Mouse (Mus musculus) liver, postnatal 0 days (tissue): Measurements from ENCODE around the gene Gsap. TPM values are rescaled to one million over a fixed set of nuclear protein-coding genes. Genes with fewer than 3 reads are reported as not detected.
"Not testable (repeated sequence)": the region's sequence is repeated elsewhere in the genome, so short reads cannot be mapped to it uniquely, and the experiment has no call there.

Experiments used
- ATAC-seq: fragments of 200-750 bp; cut with Nextera tagmentation; 2 replicates; pipeline ENCODE4 v1.8.0; 2017; ENCODE audit warnings: mild to moderate bottlenecking, moderate library complexity
- DNase-seq: peaks from one replicate; pipeline ENCODE4 v3.0.0-alpha.2; 2016
- H3K27ac ChIP-seq: fragments of 300-500 bp; sonication (generic); 2 replicates; pipeline ENCODE4 v1.5.1; 2014; ENCODE audit warnings: antibody characterized with exemption, moderate library complexity, mild to moderate bottlenecking, low read depth
- H3K27me3 ChIP-seq: fragments of 300-500 bp; sonication (generic); 2 replicates; pipeline ENCODE4 v1.6.1; 2014; ENCODE audit warnings: low read length, control low read depth, mixed read lengths; ENCODE audit not compliant: insufficient read depth
- H3K36me3 ChIP-seq: fragments of 300-500 bp; sonication (generic); replicated peaks from 2 replicates; pipeline ENCODE4 v1.6.1; 2014; ENCODE audit warnings: mild to moderate bottlenecking, control low read depth, low read length, moderate library complexity, mixed read lengths; ENCODE audit not compliant: insufficient read depth
- H3K4me1 ChIP-seq: fragments of 300-500 bp; sonication (generic); 2 replicates; pipeline ENCODE4 v1.6.1; 2014; ENCODE audit warnings: antibody characterized with exemption, mild to moderate bottlenecking, control low read depth; ENCODE audit not compliant: insufficient read depth
- H3K4me2 ChIP-seq: fragments of 300-500 bp; sonication (generic); 2 replicates; pipeline ENCODE4 v1.6.1; 2014; ENCODE audit warnings: low read depth, mild to moderate bottlenecking, low read length, moderate library complexity, mixed read lengths
- H3K4me3 ChIP-seq: fragments of 300-500 bp; sonication (generic); 2 replicates; pipeline ENCODE4 v1.5.1; 2014; ENCODE audit warnings: low read depth, low read length
- H3K9ac ChIP-seq: fragments of 300-500 bp; sonication (generic); replicated peaks from 2 replicates; pipeline ENCODE4 v1.6.1; 2014; ENCODE audit warnings: mild to moderate bottlenecking, moderate library complexity
- H3K9me3 ChIP-seq: fragments of 300-500 bp; sonication (generic); 2 replicates; pipeline ENCODE4 v1.6.1; 2016; ENCODE audit warnings: mild to moderate bottlenecking, control low read depth, low read length, mixed read lengths
- CTCF ChIP-seq: sonication (generic); IDR thresholded peaks from 2 replicates; pipeline ENCODE4 v1.5.1; 2016; ENCODE audit warnings: antibody characterized with exemption, low read depth
- EP300 ChIP-seq: IDR thresholded peaks from 2 replicates; pipeline ENCODE4 v1.6.1; 2016; ENCODE audit warnings: antibody characterized with exemption, low read depth, mild to moderate bottlenecking
- WGBS: fragments of 180-500 bp; shearing (Covaris S2); extraction: QIAGEN DNeasy Blood & Tissue Kit; methylation state at CpG from one replicate; pipeline ENCODE4 v1.1.7; 2014; ENCODE audit not compliant: insufficient replicate concordance; 5-methylcytosine and 5-hydroxymethylcytosine counted together
- polyA plus RNA-seq: library from polyadenylated mRNA; unstranded; fragments of >200 nt; fragmentation: Nextera tagmentation; extraction: Ambion mirVana; gene quantifications from 2 replicates; pipeline ENCODE4 v1.2.1, GENCODE M21; 2015

Gsap gene
- polyA plus RNA-seq, 1 experiment from 2014 or later = 2.9 TPM

- peak; percentile 53 for DNase-seq
Observed at GRCm38 (mm10) chr5:21267090-21267489, 81.0 kb downstream of the Gsap start.

DNA sequence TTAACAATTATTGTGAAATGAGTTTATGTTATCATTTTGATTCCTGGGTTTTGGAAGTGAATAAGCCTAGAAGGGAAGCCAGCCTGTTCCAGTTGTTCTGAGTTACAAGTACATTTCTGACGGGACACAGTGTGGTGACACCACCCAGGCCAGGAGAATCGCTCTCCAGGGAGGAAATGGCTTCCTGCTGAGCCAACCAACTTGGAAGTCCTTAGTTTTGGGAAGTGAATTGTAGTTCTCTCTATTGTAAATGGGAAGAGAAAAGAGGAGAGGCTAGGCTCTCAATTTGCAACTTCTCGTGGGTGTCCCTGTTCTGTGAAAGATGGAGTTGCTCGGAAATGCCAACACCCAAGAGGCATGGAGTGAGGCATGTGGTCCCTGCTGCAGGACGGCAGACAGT, 83.4 kb downstream of the Gsap start:
- Histone ChIP-seq H3K27me3 (no peaks in the 10 kb centered on the region), H3K4me3 (no peak overlapping the region), H3K4me1 (no peaks in the 10 kb centered on the region), H3K27ac (no peak overlapping the region), H3K36me3 (no peaks in the 10 kb centered on the region), H3K9ac (no peak overlapping the region), H3K9me3 (no peaks in the 10 kb centered on the region), H3K4me2 (no peak overlapping the region)
- no peak for DNase-seq
- WGBS = 64% methylated on average over 5 of the region's 5 CpGs
- no peak for ATAC-seq
- TF ChIP-seq EP300 = no peak
- no peak for TF ChIP-seq CTCF

More at GRCm38 (mm10) chr5:21267090-21267489, 81.0 kb downstream of the Gsap start:
- Histone ChIP-seq H3K9ac (no peak overlapping the region), H3K4me2 (no peak overlapping the region), H3K9me3 (no peaks in the 10 kb centered on the region), H3K4me1 (no peaks in the 10 kb centered on the region), H3K36me3 (no peaks in the 10 kb centered on the region), H3K27ac (peak overlapping the region; percentile 20; the same call in 1 of the 2 replicates), H3K27me3 (no peaks in the 10 kb centered on the region), H3K4me3 (no peak overlapping the region)
- WGBS = 62% methylated on average over 2 of the region's 2 CpGs
- TF ChIP-seq EP300 (no peak), CTCF (no peak)
- ATAC-seq = peak; percentile 96

DNA sequence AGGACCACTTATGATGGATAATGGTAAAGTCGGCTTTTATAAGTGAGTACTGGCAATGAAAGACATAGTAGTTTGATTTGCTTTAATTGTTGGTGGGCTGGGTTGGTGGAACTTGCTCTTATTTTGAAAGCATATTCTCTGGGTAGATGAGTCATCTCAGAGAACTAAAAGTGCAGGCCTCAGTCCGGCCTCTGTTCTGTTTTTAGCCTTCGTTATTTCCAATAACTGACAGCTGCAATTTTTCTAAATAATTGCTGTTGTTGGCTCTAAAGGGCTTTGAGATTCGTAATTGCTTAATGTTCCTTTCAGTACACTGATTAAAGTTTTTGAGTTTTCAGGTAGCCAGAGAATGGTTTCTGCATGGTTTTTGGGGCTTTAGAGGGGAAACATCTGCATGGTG, 84.7 kb downstream of the Gsap start:
- ATAC-seq (no peak), DNase-seq (no peak)
- no peaks in the 10 kb centered on the region for H3K4me1 ChIP-seq
- H3K4me3 ChIP-seq = no peak overlapping the region
- H3K9ac ChIP-seq = no peak overlapping the region
- H3K4me2 ChIP-seq = no peak overlapping the region
- no peaks in the 10 kb centered on the region for H3K36me3 ChIP-seq
- no peak for TF ChIP-seq CTCF
- TF ChIP-seq EP300 = no peak
- H3K27ac ChIP-seq = no peak overlapping the region
- H3K9me3 ChIP-seq = no peaks in the 10 kb centered on the region
- H3K27me3 ChIP-seq = no peaks in the 10 kb centered on the region
- 62% methylated on average over 4 of the region's 4 CpGs for WGBS

DNA sequence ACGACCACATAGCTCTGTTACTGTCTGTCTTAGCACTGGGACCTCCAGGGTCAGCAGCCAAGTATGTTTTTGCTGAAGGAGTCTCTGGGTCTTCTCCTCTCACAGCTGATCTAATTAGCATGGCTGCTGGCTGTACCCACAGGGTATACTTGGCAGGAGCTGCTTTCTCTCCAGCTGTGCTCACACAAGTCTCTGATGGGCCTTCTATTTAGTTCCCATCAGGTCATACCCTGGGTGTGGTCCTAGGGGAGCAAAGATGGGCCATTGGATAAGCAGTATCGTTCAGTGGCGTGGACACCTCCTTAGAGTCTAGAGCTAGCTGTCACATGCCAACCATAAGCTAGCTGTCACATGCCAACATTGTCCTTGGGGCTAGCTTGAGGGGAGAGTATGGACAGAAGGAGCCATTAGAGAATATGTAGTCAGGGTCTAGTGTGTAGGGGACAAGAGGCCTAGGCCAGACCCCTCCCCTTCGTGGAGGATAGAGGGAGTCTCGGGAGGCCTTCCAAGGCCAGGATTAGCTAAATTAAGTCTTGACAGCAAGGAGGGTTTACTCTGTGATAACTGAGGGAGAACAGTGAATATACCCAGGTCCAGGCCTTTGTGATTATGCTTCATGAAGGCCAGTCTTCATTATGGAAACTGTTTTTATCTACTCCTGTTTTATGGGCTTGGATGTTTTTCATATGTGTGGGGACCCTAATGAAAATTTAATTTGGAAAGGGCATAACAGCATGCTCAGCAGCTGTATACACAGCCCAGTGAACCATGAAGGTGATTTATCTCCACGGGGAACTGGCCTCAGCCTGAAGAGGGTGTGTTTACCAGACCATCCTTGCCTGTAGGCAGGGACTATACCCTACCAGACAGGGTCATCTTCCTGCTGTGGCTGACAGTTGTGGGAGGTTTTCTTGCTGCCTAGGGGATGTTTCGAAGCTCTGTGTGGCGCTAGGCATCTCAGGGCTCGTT, 85.6 kb downstream of the Gsap start:
- ATAC-seq (no peak), DNase-seq (no peak)
- Histone ChIP-seq H3K9me3 (no peaks in the 10 kb centered on the region), H3K27ac (no peak overlapping the region), H3K9ac (no peak overlapping the region), H3K27me3 (no peaks in the 10 kb centered on the region), H3K4me1 (no peaks in the 10 kb centered on the region), H3K4me2 (no peak overlapping the region), H3K4me3 (no peak overlapping the region), H3K36me3 (no peaks in the 10 kb centered on the region)
- 55% methylated on average over 9 of the region's 9 CpGs for WGBS
- TF ChIP-seq CTCF (no peak), EP300 (no peak)

- not testable (repeated sequence) for H3K9ac ChIP-seq, H3K4me2 ChIP-seq, ATAC-seq, H3K27me3 ChIP-seq, H3K36me3 ChIP-seq, H3K27ac ChIP-seq, DNase-seq, H3K4me1 ChIP-seq, H3K9me3 ChIP-seq, H3K4me3 ChIP-seq
- TF ChIP-seq CTCF = peak; percentile 30
- WGBS = 35% methylated on average over 2 of the region's 2 CpGs
Observed at GRCm38 (mm10) chr5:21277685-21278084, 91.6 kb downstream of the Gsap start.

DNA sequence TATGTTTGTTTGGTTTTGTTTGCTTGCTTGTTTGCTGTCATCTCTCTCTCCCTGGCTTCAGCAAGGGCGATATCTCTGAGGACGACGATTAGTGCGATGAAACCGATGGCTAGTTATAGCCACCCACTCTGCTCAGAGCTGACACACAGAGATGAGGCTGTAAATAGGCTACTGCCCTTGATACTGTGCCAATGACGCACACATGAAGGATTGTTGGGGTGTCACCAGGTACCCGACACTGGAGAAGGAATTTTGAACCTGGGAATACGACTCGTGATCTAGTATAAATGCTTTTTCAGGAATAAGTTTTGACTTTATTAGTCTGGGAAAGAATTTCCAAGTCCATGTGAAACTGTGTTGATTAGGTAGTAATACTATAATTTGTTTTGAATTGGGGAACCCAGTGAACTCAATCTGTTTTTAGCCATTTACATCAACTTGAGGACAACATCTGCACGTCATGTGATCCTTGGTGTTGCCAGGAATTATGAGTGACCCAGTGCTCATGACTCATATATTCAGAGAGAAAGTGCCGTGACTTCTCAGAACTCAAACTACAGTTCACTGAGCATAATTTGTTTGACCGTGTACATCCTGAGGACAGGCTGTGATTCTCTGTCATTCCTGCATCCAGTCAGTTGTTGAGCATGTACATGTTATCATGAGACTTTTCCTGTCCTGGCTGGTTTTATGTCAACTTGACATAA, 97.5 kb downstream of the Gsap start:
- no peak overlapping the region for H3K27ac ChIP-seq
- no peak for DNase-seq
- 82% methylated on average over 12 of the region's 12 CpGs for WGBS
- H3K36me3 ChIP-seq = no peaks in the 10 kb centered on the region
- H3K4me3 ChIP-seq = no peak overlapping the region
- no peak overlapping the region for H3K4me2 ChIP-seq
- ATAC-seq = peak; percentile 33; the same call in 1 of the 2 replicates
- H3K27me3 ChIP-seq = no peaks in the 10 kb centered on the region
- H3K9me3 ChIP-seq = no peaks in the 10 kb centered on the region
- H3K4me1 ChIP-seq = no peaks in the 10 kb centered on the region
- no peak overlapping the region for H3K9ac ChIP-seq
- TF ChIP-seq EP300 (peak; percentile 40; the same call in 1 of the 2 replicates), CTCF (no peak)
